Mouse (Mus musculus) kidney, adult 2 months (tissue): ENCODE data around the gene Fgf4. TPM values are rescaled to one million over a fixed set of nuclear protein-coding genes. Genes with fewer than 3 reads are reported as not detected.
"Not testable (repeated sequence)": the region's sequence is repeated elsewhere in the genome, so short reads cannot be mapped to it uniquely, and the experiment has no call there.

Source experiments
- DNase-seq: peaks from one replicate; pipeline ENCODE4 v3.0.0; 2021
- H3K27ac ChIP-seq: fragments of 200-500 bp; 2 replicates; pipeline ENCODE4 v1.5.1; 2012; ENCODE audit warnings: low read depth, low read length, control low read depth, inconsistent platforms; ENCODE audit not compliant: insufficient read depth
- H3K27me3 ChIP-seq: fragments of 200-500 bp; replicated peaks from 2 replicates; pipeline ENCODE4 v1.6.1; 2012; ENCODE audit warnings: mild to moderate bottlenecking, moderate library complexity, low read length, inconsistent platforms; ENCODE audit not compliant: control insufficient read depth, insufficient read depth
- H3K36me3 ChIP-seq: fragments of 200-500 bp; 2 replicates; pipeline ENCODE4 v1.6.1; 2012; ENCODE audit warnings: mild to moderate bottlenecking, moderate library complexity, low read length, inconsistent platforms; ENCODE audit not compliant: control insufficient read depth, insufficient read depth
- H3K4me1 ChIP-seq: fragments of 200-500 bp; 2 replicates; pipeline ENCODE4 v1.6.1; 2011; ENCODE audit warnings: low read length; ENCODE audit not compliant: control insufficient read depth, insufficient read depth
- H3K4me3 ChIP-seq: fragments of 200-500 bp; 2 replicates; pipeline ENCODE4 v1.5.1; 2011; ENCODE audit warnings: mild to moderate bottlenecking, low read depth, low read length, control low read depth; ENCODE audit not compliant: insufficient read depth
- CTCF ChIP-seq: fragments of 200-500 bp; conservative IDR thresholded peaks from 2 replicates; pipeline ENCODE4 v1.5.1; 2011; ENCODE audit warnings: low read depth, mild to moderate bottlenecking, control low read depth, low read length, moderate library complexity, mixed read lengths; ENCODE audit not compliant: insufficient read depth, insufficient read length
- POLR2A ChIP-seq: fragments of 200-500 bp; IDR thresholded peaks from one replicate; pipeline ENCODE4 v1.6.1; 2011; ENCODE audit warnings: low read depth, low read length, control low read depth
- WGBS: fragments of 180-500 bp; shearing (Covaris S2); methylation state at CpG from one replicate; pipeline ENCODE4 v1.1.7; 2018; 5-methylcytosine and 5-hydroxymethylcytosine counted together
- polyA plus RNA-seq: library from polyadenylated mRNA; depleted of rRNA; stranded (reverse); fragments of >200 nt; gene quantifications from 2 replicates; pipeline ENCODE4 v1.2.3, GENCODE M21; 2012

Fgf4 gene
- polyA plus RNA-seq, 1 experiment, result not detected

DNA sequence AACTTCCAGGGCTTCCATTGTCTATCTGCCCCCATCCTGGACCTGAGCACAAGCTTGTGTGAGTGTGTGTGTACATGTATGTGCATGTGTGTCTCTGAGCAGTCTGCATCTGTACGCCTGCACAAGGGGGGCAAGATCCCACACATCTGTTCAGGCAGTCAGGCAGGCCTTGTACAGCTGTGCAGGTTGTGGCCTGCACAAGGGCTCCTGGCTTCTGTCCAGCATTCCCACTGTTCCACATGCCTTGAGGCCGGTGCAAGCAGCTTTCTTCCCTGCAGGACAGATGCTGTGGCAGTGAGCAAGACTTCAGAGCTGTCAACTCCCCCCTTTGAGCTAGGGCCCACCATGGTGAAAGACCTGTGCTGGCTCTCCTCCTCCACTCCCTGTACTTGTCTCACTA lies 35.9 kb downstream of the Fgf4 start:
- no peaks in the 10 kb centered on the region for H3K4me1 ChIP-seq
- no peak overlapping the region for H3K27ac ChIP-seq
- no peak for TF ChIP-seq CTCF
- TF ChIP-seq POLR2A, result no peak
- no peak for DNase-seq
- no peaks in the 10 kb centered on the region for H3K36me3 ChIP-seq
- H3K27me3 ChIP-seq, result no peaks in the 10 kb centered on the region
- WGBS, result 52% methylated on average over 2 of the region's 2 CpGs
- no peak overlapping the region for H3K4me3 ChIP-seq

DNA sequence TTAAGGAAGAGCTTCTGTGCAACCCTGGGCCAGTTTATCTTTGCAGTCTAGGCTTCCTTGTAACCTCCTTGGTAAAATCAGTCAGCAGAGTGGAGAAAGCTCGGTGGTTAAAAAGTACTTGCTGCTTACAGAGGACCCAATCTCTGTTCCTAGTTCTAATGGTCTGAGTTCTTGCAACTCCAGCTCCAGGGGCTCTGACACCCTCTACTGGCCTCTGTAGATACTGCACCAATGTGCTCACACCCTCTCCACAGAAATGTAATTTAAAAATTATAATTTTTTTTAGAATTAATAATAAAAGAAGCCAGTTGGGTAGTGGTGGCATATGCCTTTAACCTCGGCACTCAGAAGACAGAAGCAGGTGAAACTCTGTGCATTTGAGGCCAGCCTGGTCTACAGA lies 40.5 kb downstream of the Fgf4 start:
- Histone ChIP-seq H3K4me3 (no peak overlapping the region), H3K4me1 (no peaks in the 10 kb centered on the region), H3K36me3 (no peaks in the 10 kb centered on the region), H3K27me3 (no peaks in the 10 kb centered on the region), H3K27ac (no peak overlapping the region)
- DNase-seq, result no peak
- TF ChIP-seq POLR2A, result no peak
- TF ChIP-seq CTCF, result 0 out of 2 replicates have a peak, but pooled peaks have one; percentile 12
- 91% methylated on average over 2 of the region's 2 CpGs for WGBS

GRCm38 (mm10) chr7:144888564-144889299 lies 41.6 kb downstream of the Fgf4 start:
- WGBS, result 12% methylated on average over 18 of the region's 18 CpGs
- no peak for DNase-seq
- Histone ChIP-seq H3K4me1 (no peaks in the 10 kb centered on the region), H3K36me3 (no peaks in the 10 kb centered on the region), H3K4me3 (no peak overlapping the region), H3K27me3 (no peaks in the 10 kb centered on the region), H3K27ac (no peak overlapping the region)
- TF ChIP-seq POLR2A (no peak), CTCF (no peak)

GRCm38 (mm10) chr7:144890661-144891060 lies 43.5 kb downstream of the Fgf4 start:
- not testable (repeated sequence) for H3K36me3 ChIP-seq, H3K4me1 ChIP-seq, H3K27ac ChIP-seq, DNase-seq, H3K4me3 ChIP-seq, H3K27me3 ChIP-seq
- WGBS, result 100% methylated on average over 1 of the region's 1 CpGs

- H3K36me3 ChIP-seq, result no peaks in the 10 kb centered on the region
- no peak for DNase-seq
- 0 out of 2 replicates have a peak, but pooled peaks cover 1% of the 10 kb centered on the region for H3K27me3 ChIP-seq
- no peak overlapping the region for H3K4me3 ChIP-seq
- no peak for TF ChIP-seq CTCF
- no peak for TF ChIP-seq POLR2A
- 91% methylated on average over 2 of the region's 2 CpGs for WGBS
- H3K27ac ChIP-seq, result no peak overlapping the region
- no peaks in the 10 kb centered on the region for H3K4me1 ChIP-seq
Measured at GRCm38 (mm10) chr7:144891863-144892262, 44.7 kb downstream of the Fgf4 start.

DNA sequence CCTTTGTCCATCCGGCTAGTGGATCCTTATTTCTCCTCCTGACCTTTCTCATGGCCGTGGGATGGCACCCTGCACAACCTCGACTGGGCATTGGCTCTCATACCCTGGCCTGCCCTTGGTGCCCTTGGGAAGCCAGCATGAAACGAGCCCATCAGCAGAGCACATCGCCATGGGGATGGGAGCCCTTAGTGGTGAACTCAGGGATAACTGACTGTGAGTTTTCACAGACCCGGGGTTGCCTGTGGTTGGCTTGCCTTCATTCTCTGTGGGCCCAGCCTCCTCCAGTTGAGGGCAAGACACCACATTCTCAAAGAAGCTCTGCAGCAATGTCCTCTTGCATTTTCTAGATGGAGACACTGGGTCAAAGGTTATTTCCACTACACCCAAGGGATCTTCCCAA lies 45.2 kb downstream of the Fgf4 start:
- Histone ChIP-seq H3K27me3 (0 out of 2 replicates have a peak, but pooled peaks cover 1% of the 10 kb centered on the region), H3K36me3 (no peaks in the 10 kb centered on the region), H3K4me3 (no peak overlapping the region), H3K27ac (no peak overlapping the region), H3K4me1 (no peaks in the 10 kb centered on the region)
- TF ChIP-seq CTCF (no peak), POLR2A (no peak)
- DNase-seq, result no peak
- WGBS, result 54% methylated on average over 6 of the region's 6 CpGs

DNA sequence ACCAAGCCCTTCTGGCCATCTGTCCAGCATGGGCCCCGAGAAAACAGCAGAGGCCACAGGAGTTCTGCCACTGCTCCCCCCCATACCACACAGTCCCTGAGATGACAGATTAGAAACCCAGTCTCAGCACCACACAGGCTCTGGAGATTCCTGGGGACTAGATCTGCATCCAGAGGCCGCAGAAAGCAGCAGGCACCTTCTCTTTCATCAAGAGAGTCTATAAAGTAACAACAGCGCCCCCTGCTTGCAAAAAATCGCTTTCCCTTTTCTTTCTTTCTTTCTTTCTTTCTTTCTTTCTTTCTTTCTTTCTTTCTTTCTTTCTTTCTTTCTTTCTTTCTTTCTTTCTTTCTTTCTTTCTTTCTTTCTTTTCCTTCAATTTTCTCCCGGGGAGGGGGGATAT lies 47.0 kb downstream of the Fgf4 start:
- H3K4me1 ChIP-seq, result no peaks in the 10 kb centered on the region
- no peak for TF ChIP-seq POLR2A
- 0 out of 2 replicates have a peak, but pooled peaks have one; percentile 27 for TF ChIP-seq CTCF
- H3K4me3 ChIP-seq, result no peak overlapping the region
- no peak overlapping the region for H3K27ac ChIP-seq
- WGBS, result 13% methylated on average over 5 of the region's 5 CpGs
- no peaks in the 10 kb centered on the region for H3K36me3 ChIP-seq
- peak; percentile 12 for DNase-seq
- H3K27me3 ChIP-seq, result 0 out of 2 replicates have a peak, but pooled peaks cover 1% of the 10 kb centered on the region
